20 mouse cellular contexts compared by ENCODE assay signal in the genomic region with DNA sequence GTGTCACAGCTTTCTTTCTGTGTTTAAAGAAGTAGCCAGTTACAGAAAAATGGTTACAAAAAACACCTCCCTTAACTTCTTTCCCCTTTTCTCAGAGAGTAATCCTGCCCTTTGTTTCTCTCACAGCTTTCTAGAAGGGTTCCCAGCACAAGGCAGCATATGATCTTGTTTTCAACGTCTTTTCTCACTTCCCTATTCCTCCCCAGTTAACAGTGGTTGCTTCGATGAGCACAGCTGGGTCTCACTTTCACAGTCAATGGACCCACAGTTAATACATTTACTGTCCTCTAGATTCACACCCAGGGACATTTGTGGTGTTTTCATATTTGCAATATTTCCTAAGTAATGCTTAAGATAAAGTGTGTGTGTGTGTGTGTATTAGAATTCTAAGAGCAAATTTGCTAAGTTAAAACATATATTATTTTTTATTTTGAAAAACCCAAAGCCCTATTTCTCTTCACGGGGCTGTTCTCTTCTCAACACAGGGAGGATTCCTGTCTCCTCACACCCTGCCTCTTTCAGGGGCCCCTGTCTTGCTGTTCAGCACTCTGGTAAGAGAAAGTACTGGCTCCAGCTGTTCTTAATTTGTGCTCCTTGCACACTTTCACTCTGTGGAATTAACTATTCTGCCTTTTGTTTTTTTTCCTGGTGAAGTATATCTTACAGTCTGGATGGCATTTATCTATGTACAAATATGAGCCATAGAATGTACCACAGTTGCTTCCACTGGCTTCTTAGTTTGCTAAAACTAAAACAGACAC. TPM values are rescaled to one million over a fixed set of nuclear protein-coding genes. Genes with fewer than 3 reads are reported as not detected.
DNase-seq lines count a peak whose midpoint lies in the region; ATAC-seq and TF ChIP-seq lines count a peak whose summit lies in the region.
"Had no signal": no experiment of that assay in that cellular context is flagged by ENCODE, and none has a peak within 500 bp of the region (broad histone marks: within the 10 kb centered on the region; RNA-seq: fewer than 3 reads in every experiment).

No protein-coding gene starts in this region.

- TF ChIP-seq CTCF in MEL (IDR thresholded peaks at IDR 0.05 in 2 of 3, conservative IDR thresholded peaks at IDR 0.05 in 1 of 3; ENCODE audit: control insufficient read depth in 1 of 3, insufficient read depth in 1 of 3, low read depth in 2 of 3, low read length in 3 of 3, poor library complexity in 1 of 3, severe bottlenecking in 1 of 3): no peak

- TF ChIP-seq EP300 in MEL (IDR thresholded peaks at IDR 0.05; ENCODE audit: low read depth in 1 of 2, low read length in 2 of 2): no peak

- no peak for TF ChIP-seq RAD21 in MEL (IDR thresholded peaks at IDR 0.05; ENCODE audit: low read depth, low read length)

- peaks cover 22% of the 10 kb centered on the region for H3K4me1 ChIP-seq in forebrain, embryonic 10.5 days
- H3K4me1 ChIP-seq in forebrain, embryonic 12.5 days: no peaks in the 10 kb centered on the region
- no peaks in the 10 kb centered on the region for H3K4me1 ChIP-seq in MEL (ENCODE audit: control insufficient read depth in 1 of 2, insufficient read depth in 2 of 2, low read length in 2 of 2)
- H3K4me1 ChIP-seq in embryonic facial prominence, embryonic 11.5 days (ENCODE audit: control insufficient read depth, insufficient read depth, low read length): no peaks in the 10 kb centered on the region
- H3K4me1 ChIP-seq: forebrain, embryonic 13.5 days; kidney, embryonic 15.5 days; midbrain, embryonic 15.5 days; neural tube, embryonic 12.5 days had no signal

- H3K27me3 ChIP-seq in forebrain, embryonic 10.5 days (ENCODE audit: poor library complexity, severe bottlenecking): no peaks in the 10 kb centered on the region
- no peaks in the 10 kb centered on the region for H3K27me3 ChIP-seq in forebrain, embryonic 12.5 days
- no peaks in the 10 kb centered on the region; a peak in 1 of 4 replicates for H3K27me3 ChIP-seq in MEL (ENCODE audit: control insufficient read depth in 1 of 2, insufficient read depth in 2 of 2, low read length in 2 of 2)
- H3K27me3 ChIP-seq in embryonic facial prominence, embryonic 11.5 days (ENCODE audit: control insufficient read depth, insufficient read depth, low read length): no peaks in the 10 kb centered on the region
- H3K27me3 ChIP-seq: embryonic facial prominence, embryonic 13.5 days; forebrain, embryonic 13.5 days; kidney, embryonic 15.5 days; midbrain, embryonic 15.5 days; neural tube, embryonic 12.5 days had no signal

- 0 out of 2 replicates have a peak overlapping the region, but pooled peaks have one; percentile 22 for H3K27ac ChIP-seq in forebrain, embryonic 10.5 days
- no peak overlapping the region for H3K27ac ChIP-seq in forebrain, embryonic 12.5 days
- H3K27ac ChIP-seq in MEL (ENCODE audit: control insufficient read depth, low read depth, low read length): no peak overlapping the region
- no peak overlapping the region for H3K27ac ChIP-seq in embryonic facial prominence, embryonic 11.5 days (replicated peaks; ENCODE audit: low read depth, low read length)
- H3K27ac ChIP-seq: embryonic facial prominence, embryonic 13.5 days; forebrain, embryonic 13.5 days; kidney, embryonic 15.5 days; liver, embryonic 14.5 days; midbrain, embryonic 15.5 days; neural tube, embryonic 12.5 days had no signal

- H3K9ac ChIP-seq in forebrain, embryonic 12.5 days: no peak overlapping the region
- H3K9ac ChIP-seq in MEL (ENCODE audit: control insufficient read depth, low read depth, low read length, poor library complexity, severe bottlenecking): no peak overlapping the region
- H3K9ac ChIP-seq in embryonic facial prominence, embryonic 11.5 days (replicated peaks; ENCODE audit: low read length): no peak overlapping the region
- H3K9ac ChIP-seq: embryonic facial prominence, embryonic 13.5 days; forebrain, embryonic 13.5 days; kidney, embryonic 15.5 days; liver, embryonic 14.5 days; midbrain, embryonic 15.5 days; neural tube, embryonic 12.5 days had no signal

- no peak overlapping the region for H3K4me2 ChIP-seq in forebrain, embryonic 12.5 days
- no peak overlapping the region for H3K4me2 ChIP-seq in embryonic facial prominence, embryonic 11.5 days (ENCODE audit: low read depth, low read length)
- H3K4me2 ChIP-seq: embryonic facial prominence, embryonic 13.5 days; forebrain, embryonic 13.5 days; kidney, embryonic 15.5 days; midbrain, embryonic 15.5 days; neural tube, embryonic 12.5 days had no signal

- H3K9me3 ChIP-seq in forebrain, embryonic 10.5 days: no peaks in the 10 kb centered on the region
- no peaks in the 10 kb centered on the region for H3K9me3 ChIP-seq in forebrain, embryonic 12.5 days
- no peaks in the 10 kb centered on the region for H3K9me3 ChIP-seq in MEL (replicated peaks; ENCODE audit: insufficient read depth, low read length)
- H3K9me3 ChIP-seq in embryonic facial prominence, embryonic 11.5 days (replicated peaks; ENCODE audit: control insufficient read depth, low read length): no peaks in the 10 kb centered on the region
- H3K9me3 ChIP-seq: embryonic facial prominence, embryonic 13.5 days; forebrain, embryonic 13.5 days; kidney, embryonic 15.5 days; midbrain, embryonic 15.5 days; neural tube, embryonic 12.5 days had no signal

- no peaks in the 10 kb centered on the region for H3K79me2 ChIP-seq in MEL (ENCODE audit: control insufficient read depth, insufficient read depth, low read length, poor library complexity)

- DNase-seq in forebrain, embryonic 10.5 days (ENCODE audit: extremely low spot score, low spot score): no peak
- peak; percentile 13 for DNase-seq in MEL (ENCODE audit: low read depth, low spot score)
- peak; percentile 74 for DNase-seq in embryonic facial prominence, embryonic 11.5 days (ENCODE audit: low spot score)
- no peak for DNase-seq in adrenal gland, postnatal 14 days
- no peak for DNase-seq in ovary, postnatal 36 days (ENCODE audit: low spot score)
- DNase-seq in adrenal gland, adult 8-10 months: no peak
- DNase-seq: adrenal gland, postnatal 25 days; cerebellum, adult 2 months; heart, postnatal 14 days; lung, postnatal 36 days; right cerebral cortex, adult 18-20 months had no signal

- no peaks in the 10 kb centered on the region for H3K36me3 ChIP-seq in forebrain, embryonic 10.5 days (replicated peaks)
- no peaks in the 10 kb centered on the region for H3K36me3 ChIP-seq in forebrain, embryonic 12.5 days (replicated peaks)
- no peaks in the 10 kb centered on the region for H3K36me3 ChIP-seq in MEL (ENCODE audit: control insufficient read depth in 1 of 2, insufficient read depth in 2 of 2, low read length in 2 of 2)
- H3K36me3 ChIP-seq in embryonic facial prominence, embryonic 11.5 days (replicated peaks; ENCODE audit: control insufficient read depth, insufficient read depth, low read depth, low read length): no peaks in the 10 kb centered on the region
- H3K36me3 ChIP-seq: embryonic facial prominence, embryonic 13.5 days; kidney, embryonic 15.5 days; midbrain, embryonic 15.5 days; neural tube, embryonic 12.5 days had no signal

- no peak for ATAC-seq in forebrain, embryonic 12.5 days (ENCODE audit: low FRiP score)
- no peak for ATAC-seq in embryonic facial prominence, embryonic 11.5 days (replicated peaks; ENCODE audit: insufficient number of reproducible peaks, low FRiP score, low TSS enrichment, low read depth)
- peak; percentile 79 for ATAC-seq in megakaryocyte, adult 5-6 weeks (ENCODE audit: poor library complexity, severe bottlenecking)
- ATAC-seq: forebrain, embryonic 13.5 days; midbrain, embryonic 15.5 days had no signal

- TF ChIP-seq POLR2A in MEL (IDR thresholded peaks at IDR 0.05; ENCODE audit: control insufficient read depth in 1 of 2, insufficient read depth in 1 of 2, low read depth in 1 of 2, low read length in 2 of 2, poor library complexity in 1 of 2): no peak

- 16% methylated on average over 3 of the region's 3 CpGs for WGBS in forebrain, embryonic 10.5 days
- 27% methylated on average over 3 of the region's 3 CpGs for WGBS in forebrain, embryonic 12.5 days
- 21% methylated on average over 3 of the region's 3 CpGs for WGBS in embryonic facial prominence, embryonic 11.5 days

- no peak overlapping the region for H3K4me3 ChIP-seq in forebrain, embryonic 10.5 days
- H3K4me3 ChIP-seq in forebrain, embryonic 12.5 days (replicated peaks): no peak overlapping the region
- H3K4me3 ChIP-seq in MEL (ENCODE audit: control insufficient read depth in 1 of 2, insufficient read depth in 1 of 2, low read depth in 2 of 2, low read length in 2 of 2): no peak overlapping the region
- no peak overlapping the region for H3K4me3 ChIP-seq in embryonic facial prominence, embryonic 11.5 days (ENCODE audit: low read depth, low read length)
- H3K4me3 ChIP-seq: embryonic facial prominence, embryonic 13.5 days; forebrain, embryonic 13.5 days; kidney, embryonic 15.5 days; midbrain, embryonic 15.5 days; neural tube, embryonic 12.5 days had no signal

TF ChIP-seq in MEL, 35 proteins besides CTCF, POLR2A, EP300 and RAD21 (continues in another document):
- TF ChIP-seq SMC3 (IDR thresholded peaks at IDR 0.05; ENCODE audit: low read depth, low read length) (no peak), ZNF384 (IDR thresholded peaks at IDR 0.05; ENCODE audit: low read depth, low read length) (no peak), NELFE (IDR thresholded peaks at IDR 0.05; ENCODE audit: low read depth, low read length) (no peak), TBP (IDR thresholded peaks at IDR 0.05; ENCODE audit: low read depth, low read length) (no peak)

RNA-seq across cellular contexts. Expression of gene Cd38, which starts 16.9 kb away (rescaled TPM):
- 6.7 and 7.0 TPM in 2 replicates for polyA plus RNA-seq in forebrain, embryonic 10.5 days (2016; fragmentation: Nextera tagmentation; extraction: Ambion mirVana)
- 3.5 and 3.7 TPM in 2 replicates for polyA plus RNA-seq in forebrain, embryonic 12.5 days (2016; fragmentation: Nextera tagmentation; extraction: Ambion mirVana)
- not detected in 2 replicates for total RNA-seq in MEL (2012; rRNA removed)
- not detected for polyA plus RNA-seq in MEL (2012; ENCODE audit: insufficient read depth in 1 of 2, insufficient read length in 2 of 2, low read depth in 1 of 2, low replicate concordance in 2 of 2, missing spikeins in 1 of 2)
- 9.9 and 10.7 TPM in 2 replicates for polyA plus RNA-seq in embryonic facial prominence, embryonic 11.5 days (2014; fragmentation: Nextera tagmentation; extraction: Ambion mirVana)
- 0.83 and 1.6 TPM in 2 replicates for total RNA-seq in megakaryocyte, adult 5-6 weeks (2015)
- total RNA-seq in megakaryocyte, adult 5-6 weeks (2017): 0.45 and 0.48 TPM in 2 replicates
- total RNA-seq in adrenal gland, postnatal 14 days (2021): 16.8 and 19.0 TPM in 2 replicates
- total RNA-seq in adrenal gland, adult 8-10 months (2022): 10 to 100 TPM; 10.0 to 18.3 (median 12.8) TPM

RNA-seq across cellular contexts. Expression of gene Gm7879, which starts 27.7 kb away (rescaled TPM):
- polyA plus RNA-seq in forebrain, embryonic 10.5 days (2016; fragmentation: Nextera tagmentation; extraction: Ambion mirVana): 0.63 and 1.1 TPM in 2 replicates
- 1.3 TPM in 1 of 2 replicates, not detected in the other for polyA plus RNA-seq in forebrain, embryonic 12.5 days (2016; fragmentation: Nextera tagmentation; extraction: Ambion mirVana)
- total RNA-seq in MEL (2012; rRNA removed): 2.9 and 3.0 TPM in 2 replicates
- not detected for polyA plus RNA-seq in MEL (2012; ENCODE audit: insufficient read depth in 1 of 2, insufficient read length in 2 of 2, low read depth in 1 of 2, low replicate concordance in 2 of 2, missing spikeins in 1 of 2)
- 0.59 and 0.73 TPM in 2 replicates for polyA plus RNA-seq in embryonic facial prominence, embryonic 11.5 days (2014; fragmentation: Nextera tagmentation; extraction: Ambion mirVana)
- total RNA-seq in megakaryocyte, adult 5-6 weeks (2015): 2.4 and 5.7 TPM in 2 replicates
- 1.7 and 3.1 TPM in 2 replicates for total RNA-seq in megakaryocyte, adult 5-6 weeks (2017)
- total RNA-seq in adrenal gland, postnatal 14 days (2021): 10.9 and 15.2 TPM in 2 replicates
- 10 to 100 TPM; 14.7 to 17.1 (median 15.1) TPM for total RNA-seq in adrenal gland, adult 8-10 months (2022)
- polyA plus RNA-seq: cerebellum, adult 2 months; embryonic facial prominence, embryonic 13.5 days; intestine, embryonic 14.5 days; neural tube, embryonic 12.5 days had no signal

Comparison
In these comparisons a context has a peak if more than half of its experiments do, and no peak if none do; other contexts are left out.
1. DNase-seq: peak in MEL (single experiment) and embryonic facial prominence, embryonic 11.5 days (single experiment); none in forebrain, embryonic 10.5 days (single experiment), adrenal gland, postnatal 14 days (single experiment), ovary, postnatal 36 days (single experiment) and adrenal gland, adult 8-10 months (single experiment).